Mouse (Mus musculus): ENCODE measurements around the gene Sdc1.

The Sdc1 gene

GRCm38 (mm10) chr12:8770946-8771843 is at the start of gene Sdc1:
Gene Sdc1 (plus strand): TSS chr12:8771323.
- peak; percentile 85 for DNase-seq (ENCODE audit: low spot score)

DNA sequence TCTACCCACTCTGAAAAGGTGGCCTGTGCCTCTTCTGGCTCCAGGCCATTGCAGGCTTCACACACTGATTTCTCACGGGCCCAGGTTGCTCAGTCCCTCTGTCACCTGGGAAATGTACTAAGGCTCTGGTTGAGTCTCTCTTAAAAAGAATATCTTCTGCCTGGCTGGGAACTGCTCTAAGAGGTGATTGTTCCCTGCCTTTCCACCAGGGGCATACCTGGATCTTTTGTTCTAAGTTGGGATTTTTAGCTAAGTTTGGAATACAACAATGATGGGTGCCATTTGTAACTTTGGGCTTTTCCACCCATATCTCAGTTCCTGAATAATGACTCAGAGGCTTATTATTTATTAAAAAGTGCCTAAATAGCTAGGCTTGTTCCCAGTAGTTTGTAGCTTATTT is 44.2 kb upstream of the Sdc1 start:
- DNase-seq (ENCODE audit: low spot score) = no peak

- DNase-seq (ENCODE audit: low spot score) = no peak
These were observed 42.4 kb upstream of the Sdc1 start for GRCm38 (mm10) chr12:8728739-8729138.

GRCm38 (mm10) chr12:8753654-8754053 is 17.5 kb upstream of the Sdc1 start:
- peak; percentile 3 for DNase-seq (ENCODE audit: low spot score)

DNA sequence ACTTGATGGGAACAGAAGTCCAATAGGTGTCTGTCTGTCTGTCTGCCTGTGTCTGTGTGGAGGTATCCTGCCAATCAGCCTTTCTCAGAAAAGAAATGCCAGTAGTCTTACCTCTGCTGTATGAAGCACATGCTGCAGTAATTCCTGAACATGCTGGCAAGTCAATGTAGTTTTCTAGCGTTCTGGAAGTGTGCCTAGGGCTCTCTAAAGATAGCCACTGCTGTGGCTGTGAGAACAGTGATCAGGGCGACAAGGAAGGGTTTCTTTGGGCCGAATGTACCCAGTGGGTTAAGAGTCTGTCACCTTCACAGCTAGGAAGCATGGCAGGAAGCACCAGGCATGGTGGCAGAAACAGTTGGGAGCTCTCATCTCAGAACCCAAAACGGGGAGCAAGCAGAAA is 17.0 kb upstream of the Sdc1 start:
- DNase-seq (ENCODE audit: low spot score) = peak; percentile 2

- DNase-seq (ENCODE audit: low spot score) = peak; percentile 3
These were observed 13.1 kb upstream of the Sdc1 start for GRCm38 (mm10) chr12:8758029-8758428.

- DNase-seq (ENCODE audit: low spot score) = peak; percentile 3
These were observed 12.0 kb upstream of the Sdc1 start for GRCm38 (mm10) chr12:8759115-8759514.

DNA sequence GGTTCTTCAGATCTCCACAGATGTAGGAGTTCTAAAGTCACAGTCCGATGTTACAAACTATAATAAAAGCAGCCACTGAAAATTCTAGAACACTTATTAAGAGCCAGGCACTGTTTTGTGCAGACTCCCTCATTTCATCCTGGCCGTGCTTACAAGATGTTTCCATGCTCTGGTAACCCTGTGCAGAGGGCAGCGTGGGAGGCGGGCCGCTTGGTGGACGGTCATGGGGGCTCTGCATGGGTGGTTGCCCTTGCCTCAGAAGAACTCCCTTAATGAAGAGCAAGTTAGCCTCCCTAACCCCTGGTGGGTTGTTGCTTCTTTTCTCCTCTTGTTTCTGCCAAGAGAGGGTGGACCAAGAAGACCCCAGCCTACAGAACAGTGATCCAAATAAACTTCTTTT is 11.3 kb upstream of the Sdc1 start:
- DNase-seq (ENCODE audit: low spot score) = peak; percentile 2

DNA sequence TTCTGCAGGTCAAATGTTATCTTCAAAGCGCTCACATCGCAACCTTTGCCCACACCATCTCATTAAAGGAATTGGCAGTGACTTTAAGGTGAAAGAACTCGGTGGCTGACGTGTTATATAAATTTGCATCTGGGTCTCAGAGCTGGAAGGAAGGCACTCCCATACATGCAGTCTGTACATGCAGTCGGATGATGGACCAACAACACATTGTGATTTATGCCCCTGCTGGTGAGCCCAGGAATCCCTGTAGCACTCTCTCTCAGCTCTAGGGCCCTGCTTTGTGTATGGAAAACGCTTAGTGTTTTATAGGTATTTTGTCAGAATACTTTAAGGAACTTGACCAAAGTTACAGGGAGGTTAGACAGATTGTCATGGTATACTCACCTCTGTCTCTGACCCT is 10.6 kb upstream of the Sdc1 start:
- DNase-seq (ENCODE audit: low spot score) = peak; percentile 4

DNA sequence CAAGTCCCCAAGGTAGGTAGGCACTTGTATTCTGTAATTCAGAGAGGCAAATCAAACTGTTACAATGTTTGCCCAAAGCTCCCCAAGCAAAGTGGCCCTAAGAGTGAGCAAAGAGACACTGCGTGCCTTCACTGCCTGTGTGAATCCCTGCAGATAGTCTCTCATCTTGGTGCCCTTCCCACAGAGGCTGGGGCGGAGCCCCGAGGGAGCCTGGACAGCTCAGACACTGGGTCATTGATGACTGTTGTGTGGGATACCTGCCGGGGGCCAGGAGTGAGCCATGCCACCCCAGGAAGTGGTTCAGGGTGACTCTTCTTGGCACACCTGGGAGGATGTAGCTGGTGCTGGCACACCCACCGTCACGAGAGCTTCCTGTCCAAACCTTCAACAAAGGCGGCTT is 10.1 kb upstream of the Sdc1 start:
- DNase-seq (ENCODE audit: low spot score) = no peak

GRCm38 (mm10) chr12:8762667-8763066 is 8.5 kb upstream of the Sdc1 start:
- DNase-seq (ENCODE audit: low spot score) = no peak

DNA sequence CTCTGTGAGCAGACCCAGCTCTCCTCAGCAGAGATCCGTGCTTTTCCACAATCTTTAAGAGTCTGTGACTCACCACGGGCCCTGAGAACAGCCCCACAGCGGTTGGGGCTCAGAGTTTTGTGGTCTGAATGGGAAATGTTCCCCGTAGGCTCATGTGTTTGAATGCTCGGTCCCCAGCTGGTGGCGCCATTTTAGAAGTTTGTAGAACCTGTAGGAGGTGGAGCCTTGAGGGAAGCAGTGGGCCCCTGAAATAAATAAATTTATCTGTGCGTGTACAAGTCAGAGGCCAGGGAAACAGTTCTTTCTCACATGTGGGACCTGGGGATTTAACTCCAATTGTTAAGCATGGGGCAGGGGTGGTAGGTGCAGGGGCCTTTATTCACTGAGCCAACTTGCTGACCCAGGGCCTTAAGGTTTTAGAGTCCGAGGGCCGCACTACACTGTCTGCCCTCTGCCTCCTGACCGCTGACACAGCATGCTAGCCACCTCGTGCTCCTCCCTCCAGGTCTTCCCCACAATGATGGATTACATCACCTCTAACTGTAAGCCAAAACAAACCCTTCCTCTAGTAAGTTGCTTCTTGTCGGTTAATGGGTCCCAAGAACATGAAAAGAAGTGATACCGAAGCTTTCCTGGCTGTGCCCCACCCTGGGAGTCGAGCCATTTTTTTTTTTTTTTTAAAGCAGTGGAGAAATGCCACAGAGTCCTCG is 6.7 kb upstream of the Sdc1 start:
- DNase-seq (ENCODE audit: low spot score) = no peak

DNA sequence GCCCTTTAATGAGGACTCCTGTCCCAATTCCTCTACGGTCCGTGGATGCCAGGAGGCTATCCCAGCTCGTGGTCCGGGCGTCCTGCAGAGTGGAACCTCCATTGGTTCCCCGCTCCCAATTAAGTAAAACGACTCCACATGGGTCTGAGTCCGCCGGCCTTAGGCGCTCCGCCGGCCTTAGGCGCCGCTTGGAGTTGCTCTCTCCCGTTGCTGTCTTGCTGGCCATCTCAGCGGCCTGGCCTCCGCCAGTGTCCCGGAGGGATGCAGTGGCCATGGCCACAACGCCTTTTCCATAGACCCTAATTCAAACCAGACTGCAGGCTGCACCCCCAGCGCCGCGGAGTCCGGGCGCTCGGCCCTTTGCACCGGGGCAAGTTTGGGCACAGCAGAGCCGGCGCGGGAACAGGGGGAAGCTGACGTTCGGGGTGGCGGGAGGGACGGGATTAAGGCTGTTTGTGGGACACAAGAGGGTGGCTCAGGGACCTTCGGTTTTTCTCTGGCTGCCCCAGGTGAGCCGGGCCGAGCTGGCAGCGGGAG is 789 bp downstream of the Sdc1 start:
- DNase-seq (ENCODE audit: low spot score) = peak; percentile 27

GRCm38 (mm10) chr12:8772451-8773143 is 1.5 kb downstream of the Sdc1 start:
- DNase-seq (ENCODE audit: low spot score) = peak; percentile 78

DNA sequence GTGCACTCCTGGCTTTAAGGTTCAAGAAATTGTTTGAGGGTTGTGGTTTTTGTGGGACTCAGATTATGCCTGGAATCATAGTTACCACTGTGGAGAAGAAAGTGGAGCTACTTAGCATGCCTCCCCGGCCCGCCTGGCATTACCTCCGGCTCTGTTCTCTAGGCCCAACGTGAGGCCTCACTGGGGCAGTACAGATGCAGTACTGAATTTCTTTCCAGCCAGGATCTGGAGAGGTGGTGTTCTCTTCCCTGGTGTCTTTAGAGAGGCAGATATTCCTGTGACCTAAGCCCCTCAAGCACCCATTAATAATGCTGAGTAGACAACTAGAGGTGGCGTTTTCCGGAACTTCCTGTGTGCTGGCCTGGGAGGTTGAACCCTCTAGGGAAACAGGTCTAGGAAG is 2.2 kb downstream of the Sdc1 start:
- DNase-seq (ENCODE audit: low spot score) = peak; percentile 13

GRCm38 (mm10) chr12:8774183-8774582 is 3.1 kb downstream of the Sdc1 start:
- no peak for DNase-seq (ENCODE audit: low spot score)

DNA sequence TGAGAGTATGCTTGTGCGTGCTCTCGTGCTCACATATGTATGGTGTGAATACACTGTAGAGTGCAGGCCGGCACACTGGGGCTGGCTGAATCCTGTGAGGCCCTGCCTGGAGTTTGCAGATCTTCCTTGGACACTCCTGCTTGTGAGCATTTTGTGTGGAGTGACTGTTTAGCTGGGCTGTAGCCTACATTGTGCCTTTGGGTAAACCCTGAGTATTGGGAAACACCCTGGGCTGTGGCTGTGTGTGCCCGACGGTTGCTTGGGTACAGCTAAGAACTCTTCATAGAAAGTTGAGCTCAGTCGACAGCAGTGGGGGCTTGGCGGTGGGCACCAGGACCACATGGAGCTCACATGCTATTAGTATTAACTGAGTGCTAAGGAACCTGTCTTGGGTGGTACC is 5.1 kb downstream of the Sdc1 start:
- no peak for DNase-seq (ENCODE audit: low spot score)

DNA sequence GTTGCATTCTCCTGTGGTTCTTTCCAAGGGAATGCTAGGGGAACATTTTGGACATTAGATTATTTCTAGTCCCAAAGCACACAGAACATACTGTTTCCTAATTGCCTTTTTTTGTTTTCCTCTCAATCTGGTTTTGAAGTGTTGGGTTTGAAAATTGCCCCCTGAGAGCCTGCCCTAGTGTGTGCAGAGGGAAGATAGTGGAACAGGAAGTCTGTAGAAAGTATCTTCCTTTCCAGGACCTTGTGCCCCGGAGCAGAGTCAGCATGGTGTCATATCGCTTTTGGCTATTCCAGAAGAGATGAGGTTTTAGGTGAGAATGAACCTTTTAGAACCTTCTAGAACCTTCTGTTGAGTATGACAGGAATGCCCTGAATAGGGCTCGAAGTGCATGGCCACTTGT is 5.6 kb downstream of the Sdc1 start:
- no peak for DNase-seq (ENCODE audit: low spot score)

DNA sequence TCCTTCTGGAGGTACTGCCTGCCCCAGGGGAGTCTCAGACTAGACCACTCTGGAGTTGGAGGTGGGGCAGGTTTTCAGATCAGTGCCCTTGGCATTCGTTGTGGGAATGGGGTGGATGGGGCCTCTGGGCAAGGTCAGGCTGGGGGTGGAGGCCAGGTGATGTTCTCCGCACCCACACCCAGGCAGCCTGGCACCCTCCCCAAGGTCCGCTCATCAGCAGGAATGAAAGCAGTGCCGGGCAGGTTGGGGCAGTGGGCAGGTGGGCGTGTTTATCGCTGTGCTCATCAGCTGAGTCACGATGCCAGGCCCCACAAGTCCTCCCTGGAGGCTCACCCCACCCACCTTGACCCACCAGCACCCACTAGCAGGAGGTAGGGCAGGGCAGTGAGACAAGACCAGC is 7.0 kb downstream of the Sdc1 start:
- no peak for DNase-seq (ENCODE audit: low spot score)

GRCm38 (mm10) chr12:8779851-8780250 is 8.7 kb downstream of the Sdc1 start:
- DNase-seq (ENCODE audit: low spot score) = no peak

DNA sequence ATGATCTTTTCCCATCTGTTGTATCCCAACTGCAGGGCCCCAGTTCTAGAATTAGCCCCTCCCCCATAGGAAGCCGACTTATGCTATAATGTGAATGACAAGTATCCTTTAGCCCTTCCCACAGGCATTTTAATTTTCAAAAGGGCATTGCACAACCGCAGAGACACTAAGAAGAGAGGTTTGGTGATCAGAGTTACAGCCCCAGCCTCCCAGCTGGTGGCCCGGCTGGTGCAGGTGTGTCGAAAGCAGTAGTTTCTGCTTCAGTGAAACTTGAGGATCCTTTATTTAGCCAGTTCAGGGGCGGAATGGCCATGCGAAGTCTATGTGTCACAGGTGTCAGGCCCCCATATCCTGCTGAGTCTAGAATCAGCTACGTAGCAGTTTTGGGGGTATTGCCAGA is 10.0 kb downstream of the Sdc1 start:
- no peak for DNase-seq (ENCODE audit: low spot score)

GRCm38 (mm10) chr12:8781681-8782378 is 10.7 kb downstream of the Sdc1 start:
- DNase-seq (ENCODE audit: low spot score) = no peak

Data from embryo, embryonic 10 days (tissue).